Mouse (Mus musculus) stomach, postnatal 0 days (tissue): ENCODE results near the gene Tmem54.

Source experiments
- CTCF ChIP-seq: IDR thresholded peaks from 2 replicates; pipeline ENCODE4 v1.5.1; 2016; ENCODE audit warnings: antibody characterized with exemption, low read depth, mild to moderate bottlenecking, moderate library complexity
- EP300 ChIP-seq: optimal IDR thresholded peaks from 2 replicates; pipeline ENCODE3; 2016; ENCODE audit warnings: antibody characterized with exemption

GRCm38 (mm10) chr4:129065688-129066236, 39.6 kb upstream of the Tmem54 start:
- no peak for TF ChIP-seq CTCF
- no peak for TF ChIP-seq EP300
